Mouse (Mus musculus) C2C12 (cell line): Measurements from ENCODE around the gene Hoxd13.

Source experiments
- CTCF ChIP-seq: IDR thresholded peaks from one replicate; pipeline ENCODE4 v1.5.1; 2011; ENCODE audit not compliant: control insufficient read depth, insufficient read depth, insufficient read length
- MAX ChIP-seq: IDR thresholded peaks from one replicate; pipeline ENCODE4 v1.6.1; 2011; ENCODE audit warnings: mild to moderate bottlenecking, control low read depth
- MYOD1 ChIP-seq: IDR thresholded peaks from one replicate; pipeline ENCODE4 v1.6.1; 2011; ENCODE audit warnings: low read depth; ENCODE audit not compliant: control insufficient read depth, insufficient read length
- USF1 ChIP-seq: IDR thresholded peaks from one replicate; pipeline ENCODE4 v1.6.1; 2011; ENCODE audit warnings: low read depth, mild to moderate bottlenecking, control low read depth, moderate library complexity

- TF ChIP-seq CTCF (no peak), MAX (no peak), MYOD1 (no peak), USF1 (no peak)
These were observed 24.1 kb downstream of the Hoxd13 start for GRCm38 (mm10) chr2:74691995-74692807.
